Mouse (Mus musculus): Measurements from ENCODE around the gene Cobl. TPM values are rescaled to one million over a fixed set of nuclear protein-coding genes. Genes with fewer than 3 reads are reported as not detected.

Cobl gene
- polyA plus RNA-seq, 1 experiment from 2014 or later: 16.1 TPM

DNA sequence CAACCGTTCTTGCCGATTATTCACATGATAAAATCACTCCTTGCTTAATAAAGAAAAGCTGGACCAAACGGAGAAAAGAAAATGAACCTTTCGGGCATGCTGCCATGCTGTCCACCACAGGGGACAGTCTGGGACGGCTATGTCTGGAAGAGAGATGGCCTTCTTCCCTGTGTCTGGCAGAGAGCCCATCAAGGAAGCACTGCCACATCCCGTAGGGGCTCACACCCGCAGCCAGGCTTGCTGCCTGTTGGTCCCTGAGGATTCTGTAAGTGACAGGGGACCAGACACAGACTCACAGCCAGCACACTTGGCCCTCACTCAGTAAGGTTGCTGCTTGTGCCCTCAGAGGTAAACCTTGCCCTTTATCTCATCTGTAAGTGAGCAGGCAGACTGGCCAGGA, 235.3 kb downstream of the Cobl start:
- no peaks in the 10 kb centered on the region for H3K4me1 ChIP-seq
- no peaks in the 10 kb centered on the region for H3K27me3 ChIP-seq (replicated peaks)
- no peak overlapping the region for H3K4me3 ChIP-seq
- no peak for ATAC-seq (replicated peaks)
- no peak overlapping the region for H3K4me2 ChIP-seq
- WGBS: 69% methylated on average over 7 of the region's 7 CpGs
- no peak overlapping the region for H3K9ac ChIP-seq
- no peak overlapping the region for H3K27ac ChIP-seq
- no peaks in the 10 kb centered on the region for H3K36me3 ChIP-seq (replicated peaks)
- H3K9me3 ChIP-seq: no peaks in the 10 kb centered on the region

DNA sequence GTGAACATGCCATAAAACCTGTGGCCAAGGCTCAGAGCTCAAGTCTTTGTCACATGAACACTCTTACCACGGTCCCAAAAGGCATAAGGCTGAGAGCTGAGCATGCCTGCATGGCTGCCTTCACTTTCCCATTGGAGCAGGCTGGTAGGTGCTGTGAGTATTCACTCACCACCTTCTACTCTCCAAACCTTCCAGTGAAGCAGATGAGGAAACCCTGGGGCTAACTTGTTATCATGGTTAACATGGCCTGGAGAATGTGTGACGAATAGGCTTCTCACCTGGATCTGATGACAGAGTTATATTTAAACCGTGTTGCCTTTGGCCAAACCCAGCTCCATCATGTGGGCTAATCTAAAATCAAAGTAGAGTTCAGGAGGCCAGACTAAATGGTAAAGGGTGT, 237.4 kb downstream of the Cobl start:
- no peak overlapping the region for H3K4me3 ChIP-seq
- H3K27ac ChIP-seq: no peak overlapping the region
- H3K4me2 ChIP-seq: no peak overlapping the region
- H3K9ac ChIP-seq: no peak overlapping the region
- 92% methylated on average over 3 of the region's 3 CpGs for WGBS
- no peaks in the 10 kb centered on the region for H3K4me1 ChIP-seq
- ATAC-seq (replicated peaks): no peak
- H3K36me3 ChIP-seq (replicated peaks): no peaks in the 10 kb centered on the region
- no peaks in the 10 kb centered on the region for H3K27me3 ChIP-seq (replicated peaks)
- H3K9me3 ChIP-seq: no peaks in the 10 kb centered on the region

DNA sequence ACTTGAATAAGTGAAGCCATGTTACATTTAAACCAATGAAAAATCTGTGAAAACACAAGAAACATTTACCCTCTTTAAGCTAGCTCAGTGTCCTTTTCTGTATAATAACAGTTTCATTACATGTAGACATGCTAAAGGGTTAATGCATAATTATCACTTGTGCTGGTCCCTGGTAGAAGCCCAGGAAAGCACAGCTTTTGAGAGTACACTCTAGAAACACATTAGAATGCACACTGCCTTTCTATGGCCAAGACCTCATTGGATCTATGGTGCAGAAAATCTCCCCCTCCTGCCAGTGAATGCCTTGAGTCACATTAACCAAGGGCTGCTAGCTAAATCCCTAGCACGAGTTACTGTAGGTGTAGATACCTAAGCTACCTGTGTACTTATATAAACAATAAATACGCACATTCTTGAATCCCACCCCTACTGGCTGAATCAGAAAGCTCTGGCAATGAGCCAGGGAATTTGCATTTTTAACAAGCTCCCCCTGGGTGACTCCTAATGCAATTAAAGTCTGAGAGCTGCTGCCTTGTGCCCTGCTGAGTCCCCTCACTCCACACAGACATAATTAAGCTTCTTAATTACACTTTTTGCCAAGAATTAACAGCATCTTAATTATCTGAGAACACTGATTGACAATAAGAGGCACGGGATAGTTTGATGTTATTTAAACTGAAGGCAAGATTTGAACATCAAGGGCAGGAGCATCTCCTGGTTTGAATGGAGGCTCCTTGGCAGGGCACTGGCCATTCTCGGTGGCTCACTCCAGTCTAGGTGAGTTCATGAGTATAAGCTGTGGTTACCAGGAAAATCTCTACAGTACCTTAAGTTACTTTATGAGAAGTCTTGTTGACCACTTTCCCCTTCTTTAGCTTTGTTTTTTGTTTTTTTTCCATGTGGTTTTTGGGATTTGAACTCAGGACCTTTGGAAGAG, 244.9 kb downstream of the Cobl start:
- Histone ChIP-seq H3K9ac (no peak overlapping the region), H3K4me2 (no peak overlapping the region), H3K27ac (no peak overlapping the region), H3K27me3 (replicated peaks) (no peaks in the 10 kb centered on the region), H3K4me3 (no peak overlapping the region), H3K36me3 (replicated peaks) (no peaks in the 10 kb centered on the region), H3K9me3 (no peaks in the 10 kb centered on the region), H3K4me1 (no peaks in the 10 kb centered on the region)
- WGBS: 30% methylated on average over 4 of the region's 4 CpGs
- ATAC-seq (replicated peaks): peak; percentile 87

DNA sequence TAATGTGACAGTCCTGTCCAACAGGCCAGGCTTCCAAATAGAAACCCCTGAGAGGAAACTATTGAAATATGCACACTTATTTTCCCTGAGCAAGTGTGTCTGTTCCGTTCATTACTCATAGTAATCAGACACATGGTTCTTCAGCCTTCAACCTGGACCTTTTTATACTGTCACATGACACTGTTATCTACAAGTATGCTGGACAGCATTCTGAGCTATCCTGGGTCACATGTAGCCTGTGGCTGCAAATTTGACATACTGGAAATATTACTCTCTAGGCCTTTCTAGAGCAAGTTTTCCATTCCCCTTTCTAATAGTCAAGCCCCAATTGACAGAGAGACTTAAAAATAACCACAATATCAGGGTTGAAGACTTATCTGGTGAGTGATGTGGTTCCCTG, 247.9 kb downstream of the Cobl start:
- Histone ChIP-seq H3K27ac (no peak overlapping the region), H3K4me2 (no peak overlapping the region), H3K36me3 (replicated peaks) (no peaks in the 10 kb centered on the region), H3K9ac (no peak overlapping the region), H3K27me3 (replicated peaks) (no peaks in the 10 kb centered on the region), H3K4me1 (no peaks in the 10 kb centered on the region), H3K4me3 (no peak overlapping the region), H3K9me3 (no peaks in the 10 kb centered on the region)
- 84% methylated on average over 1 of the region's 1 CpGs for WGBS
- no peak for ATAC-seq (replicated peaks)

DNA sequence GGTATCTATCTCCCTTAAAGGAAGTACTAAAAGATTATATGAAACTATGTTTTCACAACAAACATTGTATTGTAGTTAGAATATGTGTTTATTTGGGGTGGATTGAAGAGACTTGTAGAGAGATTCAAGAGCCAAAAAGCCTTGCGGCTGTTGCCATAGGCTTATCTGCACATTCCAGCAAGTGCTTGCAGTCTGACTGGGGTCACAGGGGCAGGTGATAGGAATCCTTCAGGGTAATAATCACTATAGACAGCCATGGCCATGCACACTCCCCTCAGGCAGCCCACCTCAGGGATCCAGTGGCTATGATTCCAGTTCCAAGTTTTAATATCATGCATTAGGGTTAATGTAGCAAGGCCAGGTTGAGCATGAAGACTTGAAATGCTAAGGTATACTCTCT, 249.2 kb downstream of the Cobl start:
- Histone ChIP-seq H3K27ac (no peak overlapping the region), H3K27me3 (replicated peaks) (no peaks in the 10 kb centered on the region), H3K4me3 (no peak overlapping the region), H3K9ac (no peak overlapping the region), H3K9me3 (no peaks in the 10 kb centered on the region), H3K4me2 (no peak overlapping the region), H3K36me3 (replicated peaks) (no peaks in the 10 kb centered on the region), H3K4me1 (no peaks in the 10 kb centered on the region)
- no peak for ATAC-seq (replicated peaks)
- WGBS: 94% methylated on average over 1 of the region's 1 CpGs

DNA sequence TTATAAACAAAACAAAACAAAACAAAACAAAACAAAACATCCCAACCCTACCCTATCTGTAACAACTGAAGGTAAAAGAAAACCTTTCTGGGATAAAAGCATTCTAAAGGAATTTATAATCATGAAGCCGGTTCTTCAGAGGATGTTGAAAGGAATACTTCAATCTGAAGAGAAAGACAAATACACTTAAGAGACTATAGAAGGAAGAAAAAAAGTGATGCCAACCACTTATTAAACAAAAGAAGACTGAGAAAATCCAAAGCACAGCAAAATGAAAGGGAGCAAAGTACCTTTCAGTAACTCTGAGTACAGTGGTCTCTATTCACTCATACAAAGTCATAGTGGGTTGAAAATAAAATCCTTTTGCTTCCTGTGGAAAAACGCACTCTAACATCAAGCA, 256.2 kb downstream of the Cobl start:
- no peak overlapping the region for H3K4me2 ChIP-seq
- no peaks in the 10 kb centered on the region for H3K36me3 ChIP-seq (replicated peaks)
- no peak overlapping the region for H3K9ac ChIP-seq
- WGBS: 84% methylated on average over 2 of the region's 2 CpGs
- H3K27me3 ChIP-seq (replicated peaks): no peaks in the 10 kb centered on the region
- H3K9me3 ChIP-seq: no peaks in the 10 kb centered on the region
- H3K4me1 ChIP-seq: no peaks in the 10 kb centered on the region
- no peak overlapping the region for H3K4me3 ChIP-seq
- ATAC-seq (replicated peaks): no peak
- H3K27ac ChIP-seq: no peak overlapping the region

DNA sequence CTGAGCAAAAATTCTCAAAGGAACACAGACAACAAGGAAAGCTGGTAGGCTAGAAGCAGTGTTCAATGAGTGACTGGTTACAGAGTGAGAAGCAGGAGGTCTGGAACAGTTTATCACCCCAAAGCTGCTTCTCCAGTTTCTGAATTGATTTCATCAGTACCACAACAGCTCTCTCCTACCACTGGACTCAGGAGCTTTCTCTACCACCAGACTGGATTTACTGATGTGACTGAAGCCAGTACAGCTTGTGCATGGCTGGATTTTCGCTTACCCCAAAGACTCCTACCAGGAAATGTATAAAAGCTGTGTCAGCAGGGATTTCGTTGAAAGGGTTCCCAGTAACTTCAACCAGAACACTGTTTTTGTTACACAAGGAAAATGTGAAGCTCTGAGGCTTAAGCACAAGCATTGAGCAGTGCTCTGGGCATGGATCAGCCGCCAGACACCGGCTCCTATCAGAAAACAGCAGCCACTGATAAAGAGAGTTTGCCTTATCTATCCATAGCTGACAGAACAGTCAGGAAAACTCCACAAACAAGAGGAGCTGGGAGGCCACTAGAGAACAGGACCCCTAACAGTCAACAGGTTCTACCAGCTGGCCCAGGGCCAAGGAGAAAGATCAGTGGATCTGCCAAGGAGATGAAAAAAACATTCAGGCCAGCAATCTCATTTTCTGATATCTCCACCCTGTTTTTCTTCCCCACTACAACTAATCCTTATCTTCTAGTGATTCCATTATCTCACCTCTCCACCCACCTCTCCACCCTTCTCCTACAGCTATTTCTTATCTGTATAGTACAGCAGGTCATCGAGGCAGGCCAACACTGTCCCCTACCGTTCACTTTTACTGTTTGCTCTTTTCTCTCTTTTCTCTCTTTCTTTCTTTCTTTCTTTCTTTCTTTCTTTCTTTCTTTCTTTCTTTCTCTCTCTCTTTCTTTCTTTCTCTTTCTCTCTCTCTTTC, 259.3 kb downstream of the Cobl start:
- H3K27me3 ChIP-seq (replicated peaks): no peaks in the 10 kb centered on the region
- no peak overlapping the region for H3K9ac ChIP-seq
- no peak for ATAC-seq (replicated peaks)
- no peak overlapping the region for H3K4me3 ChIP-seq
- H3K9me3 ChIP-seq: no peaks in the 10 kb centered on the region
- WGBS: 68% methylated on average over 6 of the region's 6 CpGs
- H3K4me1 ChIP-seq: no peaks in the 10 kb centered on the region
- no peak overlapping the region for H3K27ac ChIP-seq
- H3K36me3 ChIP-seq (replicated peaks): no peaks in the 10 kb centered on the region
- no peak overlapping the region for H3K4me2 ChIP-seq

DNA sequence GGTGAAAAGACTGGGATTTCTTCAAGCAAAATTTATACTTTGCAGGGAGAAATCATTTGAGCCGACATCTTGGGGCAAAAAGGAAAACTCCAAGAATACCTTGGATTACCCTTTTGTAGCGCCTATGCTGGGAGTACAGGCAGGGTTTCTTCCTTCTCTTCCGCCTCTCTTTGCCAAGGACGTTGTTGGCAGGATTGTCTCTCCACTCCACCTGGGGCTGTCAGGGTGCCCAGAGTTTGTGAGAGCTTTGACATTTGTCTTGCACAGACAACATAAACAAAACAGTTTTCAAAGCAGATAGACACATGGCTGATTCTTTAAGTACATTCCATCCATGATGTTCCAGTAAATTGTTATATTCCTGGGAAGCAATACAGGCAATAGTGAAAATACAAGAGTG, 265.3 kb downstream of the Cobl start:
- H3K4me3 ChIP-seq: no peak overlapping the region
- H3K4me2 ChIP-seq: no peak overlapping the region
- no peaks in the 10 kb centered on the region for H3K36me3 ChIP-seq (replicated peaks)
- H3K9ac ChIP-seq: no peak overlapping the region
- ATAC-seq (replicated peaks): no peak
- no peak overlapping the region for H3K27ac ChIP-seq
- H3K9me3 ChIP-seq: no peaks in the 10 kb centered on the region
- WGBS: 82% methylated on average over 4 of the region's 4 CpGs
- no peaks in the 10 kb centered on the region for H3K4me1 ChIP-seq
- no peaks in the 10 kb centered on the region for H3K27me3 ChIP-seq (replicated peaks)

DNA sequence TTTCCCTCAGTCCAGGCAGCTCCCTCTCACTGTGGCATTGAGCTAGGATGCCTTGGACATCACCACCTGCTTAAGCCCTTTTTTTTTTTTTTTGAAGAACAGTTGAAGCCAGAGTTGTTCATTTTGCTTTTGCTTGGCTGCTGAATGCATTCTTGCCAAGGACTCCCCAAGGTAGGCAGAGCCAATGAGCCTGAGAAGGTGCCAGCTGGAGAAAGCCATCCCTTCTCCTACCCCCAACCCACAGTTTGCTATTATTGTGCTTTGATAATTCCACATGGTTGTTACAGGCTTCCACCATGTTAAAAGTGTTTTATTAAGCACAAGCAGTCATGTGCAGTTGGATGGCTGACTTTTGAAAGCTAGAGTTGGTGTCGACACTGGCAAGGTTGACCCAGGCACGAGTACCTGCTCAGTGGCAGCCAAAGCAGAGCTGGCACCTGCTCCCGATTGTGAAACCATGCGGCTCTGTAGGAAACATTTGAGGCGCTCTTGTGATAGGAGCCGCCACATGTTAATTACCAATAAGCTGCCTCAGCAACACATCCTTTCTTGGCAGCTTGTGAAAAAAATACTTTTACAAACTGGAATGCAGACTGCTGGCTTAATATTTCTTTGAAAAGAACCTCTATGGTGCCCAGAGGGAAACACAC, 265.9 kb downstream of the Cobl start:
- Histone ChIP-seq H3K36me3 (replicated peaks) (no peaks in the 10 kb centered on the region), H3K9ac (no peak overlapping the region), H3K27me3 (replicated peaks) (no peaks in the 10 kb centered on the region), H3K27ac (no peak overlapping the region), H3K4me3 (no peak overlapping the region), H3K9me3 (no peaks in the 10 kb centered on the region), H3K4me1 (no peaks in the 10 kb centered on the region), H3K4me2 (no peak overlapping the region)
- WGBS: 82% methylated on average over 6 of the region's 6 CpGs
- no peak for ATAC-seq (replicated peaks)

DNA sequence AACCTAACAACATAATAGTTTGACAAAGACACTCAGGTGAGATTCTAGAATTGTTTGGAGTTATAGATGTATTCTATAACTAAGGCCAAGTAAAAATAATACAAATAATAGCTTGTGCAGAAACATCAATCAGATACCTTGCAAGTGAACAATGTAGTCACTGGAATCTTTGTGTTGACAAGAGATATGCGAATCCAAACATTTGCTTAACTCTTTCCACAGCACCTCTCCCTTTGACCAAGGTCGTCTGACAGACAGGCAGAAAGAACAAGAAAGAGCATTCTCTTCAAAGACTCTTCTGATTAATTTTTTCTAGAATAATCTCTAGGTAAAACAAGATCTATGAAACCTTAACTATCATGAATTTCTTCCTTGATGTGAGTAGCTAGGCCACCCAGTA, 266.7 kb downstream of the Cobl start:
- Histone ChIP-seq H3K9me3 (no peaks in the 10 kb centered on the region), H3K4me1 (no peaks in the 10 kb centered on the region), H3K36me3 (replicated peaks) (no peaks in the 10 kb centered on the region), H3K9ac (no peak overlapping the region), H3K4me2 (no peak overlapping the region), H3K4me3 (no peak overlapping the region), H3K27me3 (replicated peaks) (no peaks in the 10 kb centered on the region), H3K27ac (no peak overlapping the region)
- 81% methylated on average over 2 of the region's 2 CpGs for WGBS
- ATAC-seq (replicated peaks): no peak

DNA sequence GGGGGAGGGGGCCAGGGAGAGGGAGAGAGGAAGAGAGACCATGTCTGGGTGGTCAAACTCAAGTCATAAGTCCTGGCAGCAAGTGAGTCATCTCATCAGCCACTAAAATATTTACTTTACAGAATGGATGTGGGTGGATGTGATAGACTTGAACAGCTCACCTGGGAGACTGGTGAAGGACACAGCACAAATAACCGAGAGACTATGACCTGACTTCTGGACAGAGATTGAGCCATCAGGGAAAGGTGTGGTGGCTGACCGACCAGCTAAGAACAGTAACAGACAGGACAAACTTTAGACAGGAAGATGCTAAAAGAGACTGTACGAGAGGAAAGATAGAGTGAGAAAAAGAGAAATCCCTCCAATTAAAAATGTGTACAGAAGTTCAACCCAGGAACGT, 267.2 kb downstream of the Cobl start:
- no peak overlapping the region for H3K9ac ChIP-seq
- no peaks in the 10 kb centered on the region for H3K36me3 ChIP-seq (replicated peaks)
- 89% methylated on average over 4 of the region's 4 CpGs for WGBS
- no peak overlapping the region for H3K27ac ChIP-seq
- H3K4me3 ChIP-seq: no peak overlapping the region
- no peak for ATAC-seq (replicated peaks)
- no peaks in the 10 kb centered on the region for H3K9me3 ChIP-seq
- no peaks in the 10 kb centered on the region for H3K4me1 ChIP-seq
- H3K4me2 ChIP-seq: no peak overlapping the region
- H3K27me3 ChIP-seq (replicated peaks): no peaks in the 10 kb centered on the region

DNA sequence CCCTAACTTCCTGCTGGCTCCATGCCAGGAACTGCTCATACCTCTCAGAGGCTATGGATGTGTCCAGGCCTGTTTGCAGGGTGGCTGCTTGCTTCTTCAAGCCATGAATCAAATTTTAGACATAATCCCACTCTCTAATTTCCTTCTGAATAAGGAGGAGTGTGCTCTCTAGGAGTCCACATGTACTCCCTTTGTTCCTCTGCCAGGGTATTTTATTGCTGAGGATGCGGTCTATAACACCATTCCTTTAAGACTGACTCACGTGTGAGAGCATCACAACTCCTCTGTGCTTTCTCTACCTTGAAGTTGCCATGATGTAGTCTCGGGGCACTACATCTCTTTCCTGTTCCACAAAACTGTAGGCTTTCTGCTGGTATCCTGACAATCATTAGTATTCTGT, 269.4 kb downstream of the Cobl start:
- Histone ChIP-seq H3K27ac (no peak overlapping the region), H3K9me3 (no peaks in the 10 kb centered on the region), H3K27me3 (replicated peaks) (no peaks in the 10 kb centered on the region), H3K4me1 (no peaks in the 10 kb centered on the region), H3K4me2 (no peak overlapping the region), H3K9ac (no peak overlapping the region), H3K36me3 (replicated peaks) (no peaks in the 10 kb centered on the region), H3K4me3 (no peak overlapping the region)
- no peak for ATAC-seq (replicated peaks)
- 81% methylated on average over 3 of the region's 3 CpGs for WGBS

Data from midbrain, embryonic 15.5 days (tissue).